Mouse (Mus musculus) kidney, adult 2 months (tissue): Measurements from ENCODE around the gene Ripor3. TPM values are rescaled to one million over a fixed set of nuclear protein-coding genes. Genes with fewer than 3 reads are reported as not detected.

Experiments used
- DNase-seq: peaks from one replicate; pipeline ENCODE4 v3.0.0; 2021
- H3K27ac ChIP-seq: fragments of 200-500 bp; 2 replicates; pipeline ENCODE4 v1.5.1; 2012; ENCODE audit warnings: low read depth, low read length, control low read depth, inconsistent platforms; ENCODE audit not compliant: insufficient read depth
- H3K27me3 ChIP-seq: fragments of 200-500 bp; replicated peaks from 2 replicates; pipeline ENCODE4 v1.6.1; 2012; ENCODE audit warnings: mild to moderate bottlenecking, moderate library complexity, low read length, inconsistent platforms; ENCODE audit not compliant: control insufficient read depth, insufficient read depth
- H3K36me3 ChIP-seq: fragments of 200-500 bp; 2 replicates; pipeline ENCODE4 v1.6.1; 2012; ENCODE audit warnings: mild to moderate bottlenecking, moderate library complexity, low read length, inconsistent platforms; ENCODE audit not compliant: control insufficient read depth, insufficient read depth
- H3K4me1 ChIP-seq: fragments of 200-500 bp; 2 replicates; pipeline ENCODE4 v1.6.1; 2011; ENCODE audit warnings: low read length; ENCODE audit not compliant: control insufficient read depth, insufficient read depth
- H3K4me3 ChIP-seq: fragments of 200-500 bp; 2 replicates; pipeline ENCODE4 v1.5.1; 2011; ENCODE audit warnings: mild to moderate bottlenecking, low read depth, low read length, control low read depth; ENCODE audit not compliant: insufficient read depth
- CTCF ChIP-seq: fragments of 200-500 bp; conservative IDR thresholded peaks from 2 replicates; pipeline ENCODE4 v1.5.1; 2011; ENCODE audit warnings: low read depth, mild to moderate bottlenecking, control low read depth, low read length, moderate library complexity, mixed read lengths; ENCODE audit not compliant: insufficient read depth, insufficient read length
- POLR2A ChIP-seq: fragments of 200-500 bp; IDR thresholded peaks from one replicate; pipeline ENCODE4 v1.6.1; 2011; ENCODE audit warnings: low read depth, low read length, control low read depth
- WGBS: fragments of 180-500 bp; shearing (Covaris S2); methylation state at CpG from one replicate; pipeline ENCODE4 v1.1.7; 2018; 5-methylcytosine and 5-hydroxymethylcytosine counted together
- polyA plus RNA-seq: library from polyadenylated mRNA; depleted of rRNA; stranded (reverse); fragments of >200 nt; gene quantifications from 2 replicates; pipeline ENCODE4 v1.2.3, GENCODE M21; 2012

Gene Ripor3
- polyA plus RNA-seq, 1 experiment: 12.3 TPM

DNA sequence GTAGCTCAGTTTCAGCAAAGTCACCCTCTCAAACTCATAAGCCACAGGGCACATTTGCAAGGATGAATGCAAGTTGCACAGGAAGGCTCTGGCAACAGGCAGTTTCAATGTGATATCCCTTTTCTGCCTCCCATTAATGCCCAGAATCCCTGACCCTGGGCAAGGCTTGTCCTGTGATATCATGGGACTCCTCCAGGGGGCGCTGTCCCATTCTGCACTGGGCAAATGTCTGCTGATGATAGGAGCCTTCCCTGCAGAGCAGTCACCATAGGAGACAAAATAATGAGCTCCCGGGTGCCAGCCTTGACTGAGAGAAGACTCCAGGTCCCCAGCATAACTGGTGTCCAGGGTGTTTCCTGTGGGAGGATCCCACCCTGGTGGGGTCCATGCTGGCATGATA is 42.3 kb upstream of the Ripor3 start:
- Histone ChIP-seq H3K36me3 (no peaks in the 10 kb centered on the region), H3K27me3 (no peaks in the 10 kb centered on the region), H3K4me1 (no peaks in the 10 kb centered on the region), H3K4me3 (no peak overlapping the region), H3K27ac (no peak overlapping the region)
- peak; percentile 80 for DNase-seq
- 13% methylated on average over 2 of the region's 2 CpGs for WGBS
- no peak for TF ChIP-seq POLR2A
- peak; percentile 77 for TF ChIP-seq CTCF

DNA sequence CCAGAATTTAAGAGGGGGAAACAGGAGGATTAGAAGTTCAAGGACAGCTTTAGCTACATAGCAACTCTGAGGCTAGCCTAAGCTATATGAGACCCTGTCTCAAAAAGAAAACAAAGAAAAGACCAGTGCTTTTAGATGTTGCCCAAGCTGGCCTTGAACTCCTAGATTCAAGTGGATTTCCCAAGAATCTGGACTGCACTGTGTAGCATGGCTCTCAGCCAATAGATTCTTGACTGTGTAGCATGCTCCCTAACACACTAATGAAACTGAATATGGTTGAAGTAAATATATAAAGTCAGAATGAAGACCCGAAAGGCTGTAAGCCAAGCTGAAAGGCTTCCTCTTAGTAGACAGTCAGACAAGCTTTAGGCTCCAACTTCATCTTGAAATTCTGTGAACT is 41.7 kb upstream of the Ripor3 start:
- no peak overlapping the region for H3K4me3 ChIP-seq
- no peaks in the 10 kb centered on the region for H3K27me3 ChIP-seq
- no peak for TF ChIP-seq POLR2A
- no peak for TF ChIP-seq CTCF
- no peaks in the 10 kb centered on the region for H3K4me1 ChIP-seq
- H3K27ac ChIP-seq: no peak overlapping the region
- no peaks in the 10 kb centered on the region for H3K36me3 ChIP-seq
- no peak for DNase-seq
- 97% methylated on average over 1 of the region's 1 CpGs for WGBS

DNA sequence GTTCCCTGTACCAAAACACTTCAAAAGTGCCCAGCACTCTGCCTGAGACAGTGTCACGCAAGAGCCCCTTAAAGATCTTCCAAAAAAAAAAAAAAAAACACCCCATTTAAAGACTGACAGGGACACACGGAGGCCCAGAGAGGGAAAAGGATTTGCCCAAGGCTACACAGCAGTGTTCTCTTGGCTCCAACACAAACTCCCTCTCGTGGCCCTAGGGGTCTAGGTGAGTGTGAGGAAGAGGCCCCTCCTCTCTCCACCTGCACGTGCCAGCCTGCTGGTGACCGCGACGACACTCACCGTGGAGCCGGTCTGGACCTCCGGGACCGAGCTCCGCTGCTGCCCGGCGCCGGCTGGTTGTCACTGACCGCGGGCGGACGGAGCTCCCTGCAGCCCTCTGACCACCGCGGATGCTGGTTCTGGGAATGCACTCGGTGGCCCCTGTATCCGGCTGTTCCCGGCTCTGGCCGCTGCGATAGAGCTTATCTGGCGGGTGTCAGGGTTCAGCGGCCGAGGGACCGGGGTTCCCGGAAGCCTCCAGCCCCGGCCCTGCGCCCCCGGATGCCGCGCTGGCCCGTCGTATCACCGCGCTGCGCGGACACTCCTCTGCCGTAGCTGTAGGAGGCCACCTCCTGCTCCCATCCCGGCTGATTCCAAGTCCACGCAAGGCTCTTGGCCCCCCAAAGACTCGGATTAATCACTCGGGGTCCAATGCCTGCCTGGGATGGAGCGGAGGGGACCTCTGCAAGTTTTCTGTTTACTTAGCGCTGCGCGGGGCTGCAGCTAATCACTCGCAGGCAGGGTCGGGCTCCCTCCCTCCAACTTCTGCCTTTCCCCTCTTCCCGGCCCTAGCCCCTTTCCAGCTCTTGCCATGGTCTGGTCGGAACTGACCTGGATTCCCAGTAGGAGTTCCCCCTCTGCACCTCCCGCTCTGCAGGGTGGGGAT is 39.9 kb upstream of the Ripor3 start:
- Histone ChIP-seq H3K4me1 (peaks cover 8% of the 10 kb centered on the region), H3K27ac (peak overlapping the region; percentile 53), H3K4me3 (peak overlapping the region; percentile 39), H3K27me3 (no peaks in the 10 kb centered on the region), H3K36me3 (no peaks in the 10 kb centered on the region)
- WGBS: 5% methylated on average over 56 of the region's 56 CpGs
- TF ChIP-seq POLR2A: no peak
- no peak for TF ChIP-seq CTCF
- DNase-seq: peak; percentile 74

DNA sequence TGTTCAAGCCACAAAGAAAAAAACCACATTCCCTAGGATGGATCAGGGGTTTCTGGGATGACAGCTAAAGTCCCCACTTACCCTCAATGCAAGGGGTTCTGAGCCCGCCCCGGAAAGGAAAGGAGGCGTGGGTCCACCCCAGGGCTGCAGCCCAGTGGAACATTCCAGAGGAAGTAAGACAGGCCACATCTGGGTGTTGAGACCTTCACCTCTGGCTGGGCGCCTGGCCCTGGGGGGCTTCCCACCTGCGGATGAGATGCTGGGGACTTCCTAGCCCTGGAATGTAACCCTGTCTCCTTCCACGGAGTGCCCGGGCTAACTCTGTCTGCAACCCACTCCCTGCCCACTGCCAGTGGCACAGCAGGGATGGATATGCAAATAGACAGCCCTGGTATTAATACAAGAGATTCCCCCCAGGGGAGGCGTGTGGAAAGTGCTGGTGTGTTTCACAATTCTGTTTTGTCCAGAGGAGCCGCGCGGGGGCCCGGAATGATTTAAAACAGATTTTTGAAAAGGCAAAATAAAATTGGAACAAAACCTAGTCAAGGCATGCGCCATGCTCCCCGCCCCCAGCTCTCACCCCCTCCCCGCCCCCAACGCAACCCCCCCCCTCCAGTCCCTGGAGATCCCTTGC is 38.7 kb upstream of the Ripor3 start:
- no peaks in the 10 kb centered on the region for H3K27me3 ChIP-seq
- H3K27ac ChIP-seq: peak overlapping the region; percentile 13; the same call in 1 of the 2 replicates
- 35% methylated on average over 16 of the region's 16 CpGs for WGBS
- TF ChIP-seq POLR2A (no peak), CTCF (no peak)
- DNase-seq: peak; percentile 48
- H3K4me1 ChIP-seq: peaks cover 19% of the 10 kb centered on the region
- peak overlapping the region; percentile 39 for H3K4me3 ChIP-seq
- no peaks in the 10 kb centered on the region for H3K36me3 ChIP-seq

DNA sequence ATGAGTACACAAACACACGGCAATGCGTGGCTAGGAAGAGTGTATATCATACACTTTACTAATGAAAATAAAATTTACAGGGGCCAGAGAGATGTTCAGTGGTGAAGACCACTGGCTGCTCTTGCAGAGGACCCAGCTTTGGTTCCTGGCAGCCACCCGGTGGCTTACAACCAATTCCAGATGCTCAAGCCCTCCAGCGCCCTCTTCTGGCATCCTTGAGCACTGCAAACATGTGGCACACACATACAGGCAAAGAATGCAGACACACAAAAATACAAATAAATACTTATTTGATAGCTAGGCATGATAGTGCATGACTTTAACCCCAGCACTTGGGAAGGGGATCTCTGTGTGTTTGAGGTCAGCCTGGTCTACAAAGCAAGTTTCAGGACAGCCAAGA is 36.0 kb upstream of the Ripor3 start:
- no peak for DNase-seq
- 81% methylated on average over 4 of the region's 4 CpGs for WGBS
- no peaks in the 10 kb centered on the region for H3K27me3 ChIP-seq
- H3K4me3 ChIP-seq: no peak overlapping the region
- TF ChIP-seq POLR2A: no peak
- no peak; the same call in 1 of the 2 replicates for TF ChIP-seq CTCF
- no peaks in the 10 kb centered on the region for H3K36me3 ChIP-seq
- peaks cover 27% of the 10 kb centered on the region for H3K4me1 ChIP-seq
- no peak overlapping the region for H3K27ac ChIP-seq

DNA sequence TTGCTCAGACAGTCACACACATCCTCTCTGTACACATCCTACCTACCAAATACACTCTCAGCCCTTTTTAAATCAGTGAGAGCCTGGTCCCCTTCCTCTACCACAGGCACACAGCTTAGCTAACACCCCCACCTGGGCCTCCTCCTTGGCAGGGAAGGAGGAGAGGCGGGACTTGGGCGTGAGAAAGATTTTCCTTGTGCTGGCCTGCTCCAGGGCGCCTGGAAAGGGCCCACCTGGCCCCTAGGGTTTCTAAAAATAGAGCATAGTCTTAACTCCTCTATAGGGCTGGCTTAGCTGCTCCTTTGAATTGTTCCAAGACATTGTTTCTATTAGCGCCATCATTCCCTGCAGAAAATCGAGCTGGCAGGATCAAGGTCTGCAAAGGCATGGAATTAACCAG is 35.4 kb upstream of the Ripor3 start:
- Histone ChIP-seq H3K27me3 (no peaks in the 10 kb centered on the region), H3K4me1 (peaks cover 27% of the 10 kb centered on the region), H3K36me3 (no peaks in the 10 kb centered on the region), H3K27ac (peak overlapping the region; percentile 36), H3K4me3 (no peak overlapping the region)
- peak; percentile 74 for DNase-seq
- whole genome bisulfite sequencing: 34% methylated on average over 5 of the region's 5 CpGs
- TF ChIP-seq POLR2A: no peak
- TF ChIP-seq CTCF: no peak

DNA sequence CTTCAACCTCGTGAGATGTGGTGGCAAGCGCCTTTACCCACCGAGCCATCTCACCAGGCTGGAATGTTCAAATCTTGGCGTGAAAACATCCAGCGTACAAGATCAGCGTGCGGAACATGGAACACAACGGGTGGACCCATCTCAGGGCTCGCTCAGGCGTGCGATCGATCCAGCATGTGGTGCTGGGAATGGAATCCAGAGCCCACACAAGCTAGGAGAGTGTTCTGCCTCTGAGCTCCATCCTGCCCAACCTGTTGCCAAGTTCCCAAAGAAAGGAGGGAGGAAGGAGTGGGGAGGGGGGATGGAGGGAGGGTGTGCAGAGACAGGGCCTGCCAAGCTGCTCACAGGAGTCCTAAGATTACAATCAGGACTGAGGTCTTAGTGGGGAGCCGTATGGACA is 34.9 kb upstream of the Ripor3 start:
- no peaks in the 10 kb centered on the region for H3K27me3 ChIP-seq
- no peak overlapping the region for H3K4me3 ChIP-seq
- no peaks in the 10 kb centered on the region for H3K36me3 ChIP-seq
- TF ChIP-seq POLR2A (no peak), CTCF (no peak)
- DNase-seq: no peak
- H3K4me1 ChIP-seq: peaks cover 27% of the 10 kb centered on the region
- H3K27ac ChIP-seq: peak overlapping the region; percentile 62
- 35% methylated on average over 13 of the region's 13 CpGs for WGBS
